Comparison of ENCODE assay signal across 8 mouse cellular contexts in genomic region chr4:118566161-118566676, GRCm38 (mm10). TPM values are rescaled to one million over a fixed set of nuclear protein-coding genes. Genes with fewer than 3 reads are reported as not detected.
A peak's percentile ranks its signal among the peaks of the same experiment; 100 is the strongest.
DNase-seq lines count a peak whose midpoint lies in the region; ATAC-seq lines count a peak whose summit lies in the region.

No protein-coding gene starts in this region.

- DNase-seq in frontal cortex, postnatal 36 days (ENCODE audit: low spot score in 2 of 2): peak; percentile 52 to 55
- DNase-seq in frontal cortex, postnatal 14 days (ENCODE audit: low spot score in 2 of 2): no peak
- DNase-seq in urinary bladder, postnatal 25 days (ENCODE audit: low spot score): peak; percentile 47
- no peak for DNase-seq in urinary bladder, adult 2 months (ENCODE audit: low spot score)
- peak; percentile 61 for DNase-seq in embryo, embryonic 11.5 days (ENCODE audit: low read depth, low spot score)
- peak; percentile 67 for DNase-seq in kidney, postnatal 10 days
- DNase-seq in lung, postnatal 36 days: peak; percentile 60

- no peak for ATAC-seq in inflammation-experienced regulatory T-cells, adult 6 months

RNA-seq across cellular contexts. Expression of gene Tmem125, which starts 22.4 kb away (rescaled TPM):
- polyA plus RNA-seq in urinary bladder, adult 2 months (2012; rRNA removed): 10.7 and 15.5 TPM in 2 replicates
- polyA plus RNA-seq in inflammation-experienced regulatory T-cells, adult 6 months (2017; shearing (Covaris generic)): not detected

RNA-seq across cellular contexts. Expression of gene 2610528J11Rik, which starts 39.4 kb away (rescaled TPM):
- polyA plus RNA-seq in urinary bladder, adult 2 months (2012; rRNA removed): 11.7 and 15.8 TPM in 2 replicates
- not detected for polyA plus RNA-seq in inflammation-experienced regulatory T-cells, adult 6 months (2017; shearing (Covaris generic))

RNA-seq across cellular contexts. Expression of gene Cfap57, which starts 54.4 kb away (rescaled TPM):
- 0.04 and 0.08 TPM in 2 replicates for polyA plus RNA-seq in urinary bladder, adult 2 months (2012; rRNA removed)
- under 1 TPM in 1 of 3 experiments, not detected in 2; 0.09 TPM for polyA plus RNA-seq in inflammation-experienced regulatory T-cells, adult 6 months (2017; shearing (Covaris generic))

RNA-seq across cellular contexts. Expression of gene Ebna1bp2, which starts 54.4 kb away (rescaled TPM):
- polyA plus RNA-seq in urinary bladder, adult 2 months (2012; rRNA removed): 63.4 and 72.6 TPM in 2 replicates
- polyA plus RNA-seq in inflammation-experienced regulatory T-cells, adult 6 months (2017; shearing (Covaris generic)): 100 to 1,000 TPM; 160 to 179 (median 172) TPM

Comparison
In these comparisons a context has a peak if more than half of its experiments do, and no peak if none do; other contexts are left out.
1. DNase-seq: peak in frontal cortex, postnatal 36 days (2 of 2), urinary bladder, postnatal 25 days (single experiment), embryo, embryonic 11.5 days (single experiment), kidney, postnatal 10 days (single experiment) and lung, postnatal 36 days (single experiment); none in frontal cortex, postnatal 14 days (0 of 2) and urinary bladder, adult 2 months (single experiment).
2. RNA of gene Tmem125, which starts 22.4 kb away (polyA plus RNA-seq): 10.7 to 15.5 TPM in urinary bladder, adult 2 months; not detected in inflammation-experienced regulatory T-cells, adult 6 months; every median in the first group is over 10 times any median in the second.
3. RNA of gene 2610528J11Rik, which starts 39.4 kb away (polyA plus RNA-seq): 11.7 to 15.8 TPM in urinary bladder, adult 2 months; not detected in inflammation-experienced regulatory T-cells, adult 6 months; every median in the first group is over 10 times any median in the second.